9 mouse cellular contexts compared by ENCODE assay signal in genomic region chr7:27395521-27396183, GRCm38 (mm10). TPM values are rescaled to one million over a fixed set of nuclear protein-coding genes. Genes with fewer than 3 reads are reported as not detected.
DNase-seq lines count a peak whose midpoint lies in the region; ATAC-seq and TF ChIP-seq lines count a peak whose summit lies in the region.
"Had no signal": no experiment of that assay in that cellular context is flagged by ENCODE, and none has a peak within 500 bp of the region (broad histone marks: within the 10 kb centered on the region; RNA-seq: fewer than 3 reads in every experiment).

No protein-coding gene starts in this region.

- no peaks in the 10 kb centered on the region for H3K9me3 ChIP-seq in hindbrain, embryonic 14.5 days (ENCODE audit: control insufficient read depth, low read length)
- H3K9me3 ChIP-seq in neural tube, embryonic 12.5 days: no peaks in the 10 kb centered on the region

- WGBS in hindbrain, embryonic 14.5 days: 2% methylated on average over 22 of the region's 22 CpGs
- 1% methylated on average over 22 of the region's 22 CpGs for WGBS in neural tube, embryonic 12.5 days

- no peak for DNase-seq in layer of hippocampus, adult 2 months (ENCODE audit: low spot score in 2 of 2)
- DNase-seq in layer of hippocampus, postnatal 10 days (ENCODE audit: low spot score in 2 of 2): no peak
- peak; percentile 51 to 63 for DNase-seq in cerebellum, postnatal 14 days
- no peak for DNase-seq in hindbrain, embryonic 14.5 days (ENCODE audit: low spot score)
- no peak for DNase-seq in layer of hippocampus, adult 9-11 months
- DNase-seq in layer of hippocampus, adult 18-20 months (ENCODE audit: low spot score in 2 of 2): no peak
- DNase-seq in frontal cortex, postnatal 10 days (ENCODE audit: low spot score in 2 of 2): no peak

- peaks cover 12% of the 10 kb centered on the region; the same call in 1 of the 2 replicates for H3K36me3 ChIP-seq in hindbrain, embryonic 14.5 days (replicated peaks; ENCODE audit: control insufficient read depth, insufficient read depth)
- H3K36me3 ChIP-seq in neural tube, embryonic 12.5 days: no peaks in the 10 kb centered on the region

- H3K4me2 ChIP-seq in hindbrain, embryonic 14.5 days (replicated peaks): peak overlapping the region; percentile 82
- peak overlapping the region; percentile 85 for H3K4me2 ChIP-seq in neural tube, embryonic 12.5 days (replicated peaks)

- peak overlapping the region; percentile 94 for H3K27ac ChIP-seq in layer of hippocampus, adult 2 months
- H3K27ac ChIP-seq in hindbrain, embryonic 14.5 days: no peak overlapping the region
- no peak overlapping the region for H3K27ac ChIP-seq in neural tube, embryonic 12.5 days

- H3K4me1 ChIP-seq in hindbrain, embryonic 14.5 days (replicated peaks; ENCODE audit: control insufficient read depth, insufficient read depth, low read length): peaks cover 8% of the 10 kb centered on the region; the same call in 1 of the 2 replicates
- peaks cover 10% of the 10 kb centered on the region for H3K4me1 ChIP-seq in neural tube, embryonic 12.5 days

- peak overlapping the region; percentile 61 for H3K9ac ChIP-seq in hindbrain, embryonic 14.5 days
- peak overlapping the region; percentile 54; the same call in 1 of the 2 replicates for H3K9ac ChIP-seq in neural tube, embryonic 12.5 days

- H3K4me3 ChIP-seq in layer of hippocampus, adult 2 months: peak overlapping the region; percentile 59
- peak overlapping the region; percentile 52 for H3K4me3 ChIP-seq in hindbrain, embryonic 14.5 days (replicated peaks; ENCODE audit: low read length)
- H3K4me3 ChIP-seq in neural tube, embryonic 12.5 days: peak overlapping the region; percentile 48

- peaks cover 87% of the 10 kb centered on the region for H3K27me3 ChIP-seq in hindbrain, embryonic 14.5 days (ENCODE audit: control insufficient read depth, insufficient read depth, low read length)
- peaks cover 83% of the 10 kb centered on the region for H3K27me3 ChIP-seq in neural tube, embryonic 12.5 days (replicated peaks)

- ATAC-seq in hindbrain, embryonic 14.5 days (ENCODE audit: low FRiP score): peak; percentile 38; the same call in 1 of the 2 replicates
- ATAC-seq in neural tube, embryonic 12.5 days (ENCODE audit: low FRiP score, low read depth): no peak

- TF ChIP-seq CTCF in layer of hippocampus, adult 2 months (conservative IDR thresholded peaks at IDR 0.05): no peak

RNA-seq across cellular contexts. Expression of gene Gm20479, which starts 38.4 kb away (rescaled TPM):
- total RNA-seq in layer of hippocampus, adult 2 months (2021): not detected
- total RNA-seq in layer of hippocampus, postnatal 10 days (2021): not detected
- polyA plus RNA-seq in hindbrain, embryonic 14.5 days (2014; fragmentation: Nextera tagmentation; extraction: Ambion mirVana): not detected in 2 replicates
- 0.40 TPM in 1 of 2 replicates, not detected in the other for polyA plus RNA-seq in neural tube, embryonic 12.5 days (2016; fragmentation: Nextera tagmentation; extraction: Ambion mirVana)
- not detected for total RNA-seq in layer of hippocampus, adult 18-20 months (2021)
- total RNA-seq: layer of hippocampus, postnatal 14 days had no signal

RNA-seq across cellular contexts. Expression of gene Shkbp1, which starts 39.8 kb away (rescaled TPM):
- 10 to 100 TPM; 29.4 to 42.9 TPM for total RNA-seq in layer of hippocampus, adult 2 months (2021)
- total RNA-seq in layer of hippocampus, postnatal 10 days (2021): 10 to 100 TPM; 24.9 to 29.9 TPM
- 30.6 and 34.6 TPM in 2 replicates for polyA plus RNA-seq in hindbrain, embryonic 14.5 days (2014; fragmentation: Nextera tagmentation; extraction: Ambion mirVana)
- 68.6 and 68.9 TPM in 2 replicates for polyA plus RNA-seq in neural tube, embryonic 12.5 days (2016; fragmentation: Nextera tagmentation; extraction: Ambion mirVana)
- 10 to 100 TPM; 25.8 to 28.2 TPM for total RNA-seq in layer of hippocampus, adult 18-20 months (2021)

RNA-seq across cellular contexts. Expression of gene Sptbn4, which starts 51.8 kb away (rescaled TPM):
- 100 to 1,000 TPM; 147 TPM for total RNA-seq in layer of hippocampus, adult 2 months (2021)
- 100 to 1,000 TPM in 1 of 2 experiments, 10 to 100 TPM in 1; 89.6 to 105 TPM for total RNA-seq in layer of hippocampus, postnatal 10 days (2021)
- polyA plus RNA-seq in hindbrain, embryonic 14.5 days (2014; fragmentation: Nextera tagmentation; extraction: Ambion mirVana): 4.0 and 4.2 TPM in 2 replicates
- 1.2 and 1.3 TPM in 2 replicates for polyA plus RNA-seq in neural tube, embryonic 12.5 days (2016; fragmentation: Nextera tagmentation; extraction: Ambion mirVana)
- total RNA-seq in layer of hippocampus, adult 18-20 months (2021): 100 to 1,000 TPM; 130 to 133 TPM

RNA-seq across cellular contexts. Expression of gene Blvrb, which starts 52.1 kb away (rescaled TPM):
- 10 to 100 TPM; 17.5 to 18.1 TPM for total RNA-seq in layer of hippocampus, adult 2 months (2021)
- total RNA-seq in layer of hippocampus, postnatal 10 days (2021): 10 to 100 TPM; 16.5 to 17.1 TPM
- polyA plus RNA-seq in hindbrain, embryonic 14.5 days (2014; fragmentation: Nextera tagmentation; extraction: Ambion mirVana): 17.7 and 25.4 TPM in 2 replicates
- 21.6 and 23.0 TPM in 2 replicates for polyA plus RNA-seq in neural tube, embryonic 12.5 days (2016; fragmentation: Nextera tagmentation; extraction: Ambion mirVana)
- 10 to 100 TPM; 18.5 to 20.1 TPM for total RNA-seq in layer of hippocampus, adult 18-20 months (2021)

RNA-seq across cellular contexts. Expression of gene Ltbp4, which starts 58.2 kb away (rescaled TPM):
- total RNA-seq in layer of hippocampus, adult 2 months (2021): 10 to 100 TPM; 54.5 to 54.8 TPM
- 10 to 100 TPM; 49.9 to 59.2 TPM for total RNA-seq in layer of hippocampus, postnatal 10 days (2021)
- polyA plus RNA-seq in hindbrain, embryonic 14.5 days (2014; fragmentation: Nextera tagmentation; extraction: Ambion mirVana): 10.4 TPM in 2 replicates
- 6.1 and 9.9 TPM in 2 replicates for polyA plus RNA-seq in neural tube, embryonic 12.5 days (2016; fragmentation: Nextera tagmentation; extraction: Ambion mirVana)
- 10 to 100 TPM; 43.9 to 47.5 TPM for total RNA-seq in layer of hippocampus, adult 18-20 months (2021)

Comparison
In these comparisons a context has a peak if more than half of its experiments do, and no peak if none do; other contexts are left out.
1. DNase-seq: peak in cerebellum, postnatal 14 days (2 of 2); none in layer of hippocampus, adult 2 months (0 of 2), layer of hippocampus, postnatal 10 days (0 of 2), hindbrain, embryonic 14.5 days (single experiment), layer of hippocampus, adult 9-11 months (single experiment), layer of hippocampus, adult 18-20 months (0 of 2) and frontal cortex, postnatal 10 days (0 of 2).
2. Peak in every context shown above with its lines, with median percentiles within 50 percentile points of each other: H3K4me3 ChIP-seq.